Mouse (Mus musculus) MEL (cell line): ENCODE measurements around the gene Iqschfp. TPM values are rescaled to one million over a fixed set of nuclear protein-coding genes. Genes with fewer than 3 reads are reported as not detected.

Source experiments
- DNase-seq: peaks from one replicate; pipeline ENCODE4 v3.0.0; 2011; ENCODE audit warnings: low read depth, low spot score
- H3K27ac ChIP-seq: 2 replicates; pipeline ENCODE4 v1.5.1; 2012; ENCODE audit warnings: low read depth, mild to moderate bottlenecking, control low read depth, low read length, moderate library complexity; ENCODE audit not compliant: control insufficient read depth
- H3K27me3 ChIP-seq, 2 experiments: fragments of 150-350 bp in 1 of 2; sonication (generic) in 1 of 2; 2 replicates each; pipeline ENCODE4 v1.6.1; 2012; ENCODE audit warnings: low read length in 2 of 2, mild to moderate bottlenecking in 2 of 2, improper control_type of control experiment in 1 of 2, moderate library complexity in 1 of 2; ENCODE audit not compliant: insufficient read depth in 2 of 2, control insufficient read depth in 1 of 2
- H3K36me3 ChIP-seq, 2 experiments: 2 replicates each; pipeline ENCODE4 v1.6.1; 2012 to 2014; ENCODE audit warnings: low read length in 2 of 2, improper control_type of control experiment in 1 of 2, inconsistent platforms in 1 of 2, mild to moderate bottlenecking in 1 of 2; ENCODE audit not compliant: insufficient read depth in 2 of 2, control insufficient read depth in 1 of 2
- H3K4me1 ChIP-seq, 2 experiments: fragments of 150-350 bp in 1 of 2; sonication (generic) in 1 of 2; 2 replicates each; pipeline ENCODE4 v1.6.1; 2012; ENCODE audit warnings: low read length in 2 of 2, improper control_type of control experiment in 1 of 2, mild to moderate bottlenecking in 1 of 2; ENCODE audit not compliant: insufficient read depth in 2 of 2, control insufficient read depth in 1 of 2
- H3K4me3 ChIP-seq, 2 experiments: fragments of 150-350 bp in 1 of 2; sonication (generic) in 1 of 2; 2 replicates each; pipeline ENCODE4 v1.5.1; 2012; ENCODE audit warnings: low read depth in 2 of 2, low read length in 2 of 2, mild to moderate bottlenecking in 2 of 2, moderate library complexity in 2 of 2, control low read depth in 1 of 2, improper control_type of control experiment in 1 of 2; ENCODE audit not compliant: control insufficient read depth in 1 of 2, insufficient read depth in 1 of 2
- H3K79me2 ChIP-seq: 2 replicates; pipeline ENCODE4 v1.6.1; 2012; ENCODE audit warnings: mild to moderate bottlenecking, low read length, moderate library complexity; ENCODE audit not compliant: control insufficient read depth, poor library complexity, insufficient read depth
- H3K9ac ChIP-seq: 2 replicates; pipeline ENCODE4 v1.6.1; 2012; ENCODE audit warnings: low read depth, mild to moderate bottlenecking, control low read depth, low read length, moderate library complexity; ENCODE audit not compliant: control insufficient read depth, poor library complexity, severe bottlenecking
- H3K9me3 ChIP-seq: fragments of 150-350 bp; sonication (generic); replicated peaks from 2 replicates; pipeline ENCODE4 v1.6.1; 2012; ENCODE audit warnings: mild to moderate bottlenecking, low read length, improper control_type of control experiment, moderate library complexity; ENCODE audit not compliant: insufficient read depth
- BHLHE40 ChIP-seq: IDR thresholded peaks from 2 replicates; pipeline ENCODE4 v1.6.1; 2012; ENCODE audit warnings: low read depth, mild to moderate bottlenecking, inconsistent platforms, low read length, improper control_type of control experiment, borderline replicate concordance
- CTCF ChIP-seq, 3 experiments: IDR thresholded peaks in 2 of 3; conservative IDR thresholded peaks in 1 of 3; 2 replicates each; pipeline ENCODE4 v1.5.1; 2011 to 2012; ENCODE audit warnings: low read length in 3 of 3, low read depth in 2 of 3, mild to moderate bottlenecking in 2 of 3, improper control_type of control experiment in 1 of 3, inconsistent platforms in 1 of 3, mixed read lengths in 1 of 3, moderate library complexity in 1 of 3; ENCODE audit not compliant: control insufficient read depth in 1 of 3, insufficient read depth in 1 of 3, poor library complexity in 1 of 3, severe bottlenecking in 1 of 3
- EP300 ChIP-seq, 2 experiments: IDR thresholded peaks; 2 replicates each; pipeline ENCODE4 v1.6.1; 2011; ENCODE audit warnings: improper control_type of control experiment in 2 of 2, low read length in 2 of 2, low read depth in 1 of 2, mild to moderate bottlenecking in 1 of 2
- ETS1 ChIP-seq: IDR thresholded peaks from 2 replicates; pipeline ENCODE4 v1.6.1; 2012; ENCODE audit warnings: low read depth, mild to moderate bottlenecking, inconsistent platforms, low read length, improper control_type of control experiment, moderate library complexity
- GABPA ChIP-seq: IDR thresholded peaks from 2 replicates; pipeline ENCODE4 v1.6.1; 2012; ENCODE audit warnings: low read depth, mild to moderate bottlenecking, inconsistent platforms, low read length, improper control_type of control experiment, moderate library complexity
- GATA1 ChIP-seq: IDR thresholded peaks from 2 replicates; pipeline ENCODE4 v1.6.1; 2011; ENCODE audit warnings: low read depth, low read length, improper control_type of control experiment
- HCFC1 ChIP-seq: IDR thresholded peaks from 2 replicates; pipeline ENCODE4 v1.6.1; 2012; ENCODE audit warnings: low read depth, mild to moderate bottlenecking, inconsistent platforms, low read length, improper control_type of control experiment, moderate library complexity
- KAT2A ChIP-seq: conservative IDR thresholded peaks from 2 replicates; pipeline ENCODE4 v1.6.1; 2012; ENCODE audit warnings: low read depth, low read length, improper control_type of control experiment, inconsistent platforms
- MAFK ChIP-seq: IDR thresholded peaks from 2 replicates; pipeline ENCODE4 v1.6.1; 2011; ENCODE audit warnings: low read depth, mild to moderate bottlenecking, low read length, improper control_type of control experiment, borderline replicate concordance
- MAZ ChIP-seq: IDR thresholded peaks from 2 replicates; pipeline ENCODE4 v1.6.1; 2012; ENCODE audit warnings: low read depth, mild to moderate bottlenecking, inconsistent platforms, low read length, improper control_type of control experiment
- MEF2A ChIP-seq: IDR thresholded peaks from 2 replicates; pipeline ENCODE4 v1.6.1; 2014; ENCODE audit warnings: low read depth, mild to moderate bottlenecking, inconsistent platforms, low read length, improper control_type of control experiment; ENCODE audit not compliant: poor library complexity, insufficient replicate concordance, severe bottlenecking; ENCODE audit errors: extremely low read depth
- MXI1 ChIP-seq: IDR thresholded peaks from 2 replicates; pipeline ENCODE4 v1.6.1; 2011; ENCODE audit warnings: mild to moderate bottlenecking, low read depth, low read length, improper control_type of control experiment
- MYB ChIP-seq: IDR thresholded peaks from 2 replicates; pipeline ENCODE4 v1.6.1; 2011; ENCODE audit warnings: mild to moderate bottlenecking, low read depth, low read length, improper control_type of control experiment
- MYC ChIP-seq: IDR thresholded peaks from 2 replicates; pipeline ENCODE4 v1.6.1; 2011; ENCODE audit warnings: low read depth, mild to moderate bottlenecking, low read length, improper control_type of control experiment, moderate library complexity
- POLR2AphosphoS2 ChIP-seq: IDR thresholded peaks from 2 replicates; pipeline ENCODE4 v1.6.1; 2011; ENCODE audit warnings: low read length, improper control_type of control experiment
- RAD21 ChIP-seq: IDR thresholded peaks from 2 replicates; pipeline ENCODE4 v1.6.1; 2011; ENCODE audit warnings: mild to moderate bottlenecking, low read depth, low read length, improper control_type of control experiment
- RCOR1 ChIP-seq: IDR thresholded peaks from 2 replicates; pipeline ENCODE4 v1.6.1; 2012; ENCODE audit warnings: low read depth, mild to moderate bottlenecking, inconsistent platforms, low read length, improper control_type of control experiment
- SMC3 ChIP-seq: IDR thresholded peaks from 2 replicates; pipeline ENCODE4 v1.6.1; 2011; ENCODE audit warnings: low read depth, low read length, improper control_type of control experiment
- TAL1 ChIP-seq: IDR thresholded peaks from 2 replicates; pipeline ENCODE4 v1.6.1; 2012; ENCODE audit warnings: mild to moderate bottlenecking, inconsistent platforms, low read length, moderate library complexity, mixed read lengths
- UBTF ChIP-seq: IDR thresholded peaks from 2 replicates; pipeline ENCODE4 v1.6.1; 2012; ENCODE audit warnings: low read depth, mild to moderate bottlenecking, inconsistent platforms, low read length, improper control_type of control experiment, moderate library complexity, borderline replicate concordance; ENCODE audit not compliant: insufficient read depth
- USF1 ChIP-seq: IDR thresholded peaks from 2 replicates; pipeline ENCODE4 v1.6.1; 2014; ENCODE audit warnings: low read depth, mild to moderate bottlenecking, inconsistent platforms, low read length, improper control_type of control experiment, moderate library complexity
- USF2 ChIP-seq, 2 experiments: IDR thresholded peaks; 2 replicates each; pipeline ENCODE4 v1.6.1; 2011 to 2012; ENCODE audit warnings: improper control_type of control experiment in 2 of 2, low read length in 2 of 2, borderline replicate concordance in 1 of 2, inconsistent platforms in 1 of 2, low read depth in 1 of 2, mild to moderate bottlenecking in 1 of 2; ENCODE audit not compliant: insufficient read depth in 1 of 2
- ZKSCAN1 ChIP-seq: IDR thresholded peaks from 2 replicates; pipeline ENCODE4 v1.6.1; 2012; ENCODE audit warnings: low read depth, mild to moderate bottlenecking, inconsistent platforms, low read length, improper control_type of control experiment, moderate library complexity
- ZMIZ1 ChIP-seq: IDR thresholded peaks from 2 replicates; pipeline ENCODE4 v1.6.1; 2012; ENCODE audit warnings: low read depth, mild to moderate bottlenecking, inconsistent platforms, low read length, improper control_type of control experiment, moderate library complexity
- ZNF384 ChIP-seq: IDR thresholded peaks from 2 replicates; pipeline ENCODE4 v1.6.1; 2012; ENCODE audit warnings: low read depth, mild to moderate bottlenecking, inconsistent platforms, low read length, improper control_type of control experiment
- polyA plus RNA-seq, 2 experiments: library from polyadenylated mRNA; stranded (reverse) in 1 of 2; unstranded in 1 of 2; fragments of >175 nt in 1 of 2; fragments of >200 nt in 1 of 2; gene quantifications; 2 replicates each; pipeline versions ENCODE4 v1.2.1 to v1.2.4; 2012; ENCODE audit warnings: low replicate concordance in 2 of 2, low read depth in 1 of 2; ENCODE audit not compliant: insufficient read length in 2 of 2, insufficient read depth in 1 of 2, missing spikeins in 1 of 2
- total RNA-seq: library from RNA; depleted of rRNA; stranded (reverse); fragments of 300-350 nt; gene quantifications from 2 replicates; pipeline ENCODE4 v1.2.3, GENCODE M21; 2012

The Iqschfp gene
- total and polyA plus RNA-seq, 3 experiments, result not detected

GRCm38 (mm10) chr3:67931181-67931580 is 39.1 kb downstream of the Iqschfp start:
- Histone ChIP-seq H3K4me3 (no peak overlapping the region), H3K79me2 (no peaks in the 10 kb centered on the region), H3K36me3 (no peaks in the 10 kb centered on the region), H3K27ac (no peak overlapping the region), H3K27me3 (no peaks in the 10 kb centered on the region), H3K9me3 (no peaks in the 10 kb centered on the region), H3K4me1 (no peaks in the 10 kb centered on the region), H3K9ac (no peak overlapping the region)
- TF ChIP-seq GATA1 (no peak), RCOR1 (no peak), MAZ (no peak), ETS1 (no peak), MEF2A (no peak), UBTF (no peak), ZNF384 (no peak), MYC (no peak), MAFK (no peak), TAL1 (no peak)
- no peak for DNase-seq

GRCm38 (mm10) chr3:67931914-67932313 is 39.9 kb downstream of the Iqschfp start:
- Histone ChIP-seq H3K27me3 (no peaks in the 10 kb centered on the region), H3K4me3 (no peak overlapping the region)

More at GRCm38 (mm10) chr3:67931914-67932313, 39.9 kb downstream of the Iqschfp start:
- TF ChIP-seq MXI1 (no peak), KAT2A (no peak), EP300 (IDR thresholded peaks at IDR 0.05; ENCODE audit: low read depth in 1 of 2, low read length in 2 of 2) (no peak), UBTF (no peak), POLR2AphosphoS2 (no peak), MYB (no peak), RAD21 (no peak), SMC3 (no peak), GABPA (no peak), HCFC1 (no peak), BHLHE40 (no peak), USF1 (no peak), ZNF384 (no peak), CTCF (IDR thresholded peaks at IDR 0.05 in 2 of 3, conservative IDR thresholded peaks at IDR 0.05 in 1 of 3; ENCODE audit: control insufficient read depth in 1 of 3, insufficient read depth in 1 of 3, low read depth in 2 of 3, low read length in 3 of 3, poor library complexity in 1 of 3, severe bottlenecking in 1 of 3) (no peak), MAFK (no peak), ZKSCAN1 (no peak), USF2 (IDR thresholded peaks at IDR 0.05; ENCODE audit: borderline replicate concordance in 1 of 2, insufficient read depth in 1 of 2, low read depth in 1 of 2, low read length in 2 of 2) (no peak), RCOR1 (no peak), ZMIZ1 (no peak)
- no peaks in the 10 kb centered on the region for H3K4me1 ChIP-seq
- no peaks in the 10 kb centered on the region for H3K9me3 ChIP-seq
- H3K9ac ChIP-seq, result no peak overlapping the region
- no peak for DNase-seq
- no peaks in the 10 kb centered on the region for H3K36me3 ChIP-seq
- no peaks in the 10 kb centered on the region for H3K79me2 ChIP-seq
- H3K27ac ChIP-seq, result no peak overlapping the region
